Mouse (Mus musculus): ENCODE measurements around the gene Lamp3. TPM values are rescaled to one million over a fixed set of nuclear protein-coding genes. Genes with fewer than 3 reads are reported as not detected.

The Lamp3 gene
- polyA plus RNA-seq (2017; shearing (Covaris generic)) = not detected

GRCm38 (mm10) chr16:19706216-19706615 is at the start of gene Lamp3:
Gene Lamp3, minus strand, starts transcription at chr16:19706375.

GRCm38 (mm10) chr16:19629816-19630215 is 76.4 kb downstream of the Lamp3 start, which contains the start of gene Olfr171:
Gene Olfr171, minus strand, starts transcription at chr16:19629916.

GRCm38 (mm10) chr16:19611782-19612181 is 94.4 kb downstream of the Lamp3 start, which contains the start of gene Olfr170:
Gene Olfr170, minus strand, starts transcription at chr16:19611882.

Other genes with a start within 250 kb of the Lamp3 start
- not detected for gene Olfr166, start 222.7 kb downstream of the Lamp3 start, polyA plus RNA-seq (2017; shearing (Covaris generic))
- 0.14 TPM for gene Olfr167, start 184.1 kb downstream of the Lamp3 start, polyA plus RNA-seq (2017; shearing (Covaris generic))
- gene Olfr168, start 170.8 kb downstream of the Lamp3 start, polyA plus RNA-seq (2017; shearing (Covaris generic)) = not detected
- gene Olfr169, start 134.6 kb downstream of the Lamp3 start, polyA plus RNA-seq (2017; shearing (Covaris generic)) = not detected
- not detected for gene Olfr170, start 94.5 kb downstream of the Lamp3 start, polyA plus RNA-seq (2017; shearing (Covaris generic))
- gene Olfr171, start 76.5 kb downstream of the Lamp3 start, polyA plus RNA-seq (2017; shearing (Covaris generic)) = not detected
- 16.1 TPM for gene B3gnt5, start 53.8 kb upstream of the Lamp3 start, polyA plus RNA-seq (2017; shearing (Covaris generic))